Mouse (Mus musculus) MN1 (cell line): ENCODE measurements around the gene Heg1.

Experiments
- DNase-seq: peaks from one replicate; pipeline ENCODE4 v3.0.0-alpha.2; 2016; ENCODE audit warnings: low spot score

The Heg1 gene

GRCm38 (mm10) chr16:33677313-33677690 lies 6.9 kb upstream of the Heg1 start:
- DNase-seq: no peak

GRCm38 (mm10) chr16:33677901-33678300 lies 6.3 kb upstream of the Heg1 start:
- no peak for DNase-seq

GRCm38 (mm10) chr16:33680271-33680670 lies 3.9 kb upstream of the Heg1 start:
- no peak for DNase-seq

- DNase-seq: no peak
Observed at GRCm38 (mm10) chr16:33680816-33681215, 3.4 kb upstream of the Heg1 start.

GRCm38 (mm10) chr16:33681661-33682060 lies 2.5 kb upstream of the Heg1 start:
- DNase-seq: no peak

- DNase-seq: no peak
Observed at GRCm38 (mm10) chr16:33682651-33683050, 1.5 kb upstream of the Heg1 start.

- no peak for DNase-seq
Observed at GRCm38 (mm10) chr16:33683206-33684161, 686 bp upstream of the Heg1 start.

- DNase-seq: peak; percentile 19
Observed at GRCm38 (mm10) chr16:33684703-33685701, 832 bp downstream of the Heg1 start.

GRCm38 (mm10) chr16:33686056-33686455 lies 1.9 kb downstream of the Heg1 start:
- no peak for DNase-seq

- no peak for DNase-seq
Observed at GRCm38 (mm10) chr16:33687724-33688123, 3.6 kb downstream of the Heg1 start.

GRCm38 (mm10) chr16:33690975-33691747 lies 7.0 kb downstream of the Heg1 start:
- no peak for DNase-seq

GRCm38 (mm10) chr16:33693553-33693952 lies 9.4 kb downstream of the Heg1 start:
- DNase-seq: no peak

- no peak for DNase-seq
Observed at GRCm38 (mm10) chr16:33696811-33697575, 12.8 kb downstream of the Heg1 start.

- no peak for DNase-seq
Observed at GRCm38 (mm10) chr16:33697576-33698276, 13.6 kb downstream of the Heg1 start.

GRCm38 (mm10) chr16:33698277-33698790 lies 14.2 kb downstream of the Heg1 start:
- DNase-seq: no peak

- no peak for DNase-seq
Observed at GRCm38 (mm10) chr16:33700584-33700983, 16.4 kb downstream of the Heg1 start.

- DNase-seq: no peak
Observed at GRCm38 (mm10) chr16:33701872-33702271, 17.7 kb downstream of the Heg1 start.

GRCm38 (mm10) chr16:33704289-33704688 lies 20.1 kb downstream of the Heg1 start:
- no peak for DNase-seq

GRCm38 (mm10) chr16:33705258-33705657 lies 21.1 kb downstream of the Heg1 start:
- no peak for DNase-seq
